Mouse (Mus musculus): ENCODE measurements around the gene Trp63.

- TF ChIP-seq CTCF (IDR thresholded peaks at IDR 0.05; ENCODE audit: low read depth, low read length) (no peak), POLR2A (IDR thresholded peaks at IDR 0.05; ENCODE audit: borderline replicate concordance, low read depth, low read length) (no peak)
These were observed 82.0 kb downstream of the Trp63 start for GRCm38 (mm10) chr16:25765549-25765948.

Data from bone marrow macrophage, adult 2 months (primary cell).